Mouse (Mus musculus) T-helper 1 cell (primary cell): ENCODE results near the gene AV320801.
"Not testable (repeated sequence)": the region's sequence is repeated elsewhere in the genome, so short reads cannot be mapped to it uniquely, and the experiment has no call there.

Source experiments
- in situ Hi-C: fragments of 300-600 bp; cut with MboI, MseI; formaldehyde crosslinking; loops from one replicate; pipeline ENCODE4 v1.15.1; 2025; ENCODE audit warnings: high pct_unique_total_duplicates

AV320801 gene

GRCm38 (mm10) chrX:135494288-135494687 lies at the start of gene AV320801:
Gene AV320801, plus strand, starts transcription at chrX:135494588.
- in situ Hi-C loops: not testable (repeated sequence)

- in situ Hi-C loops: not testable (repeated sequence)
These were observed 30.2 kb upstream of the AV320801 start for GRCm38 (mm10) chrX:135464160-135464559.

GRCm38 (mm10) chrX:135481902-135482301 lies 12.5 kb upstream of the AV320801 start:
- in situ Hi-C loops: loop anchor here (5.0 kb wide), 2 partner anchors 290 to 370 kb away; no protein-coding TSS in a partner anchor

- in situ Hi-C loops: loop anchor here (5.0 kb wide), 2 partner anchors 291 to 371 kb away; no protein-coding TSS in a partner anchor
These were observed 11.2 kb upstream of the AV320801 start for GRCm38 (mm10) chrX:135483183-135483582.
